Mouse (Mus musculus) lung, postnatal 0 days (tissue): ENCODE data around the gene Efna5.

Experiments
- CTCF ChIP-seq: IDR thresholded peaks from 2 replicates; pipeline ENCODE4 v1.5.1; 2016; ENCODE audit warnings: antibody characterized with exemption, mild to moderate bottlenecking
- EP300 ChIP-seq: IDR thresholded peaks from 2 replicates; pipeline ENCODE4 v1.6.1; 2016; ENCODE audit warnings: antibody characterized with exemption, mild to moderate bottlenecking, control low read depth

GRCm38 (mm10) chr17:62676409-62676808 lies 204.7 kb downstream of the Efna5 start:
- no peak for TF ChIP-seq CTCF
- no peak for TF ChIP-seq EP300
